ENCODE assay signal across 8 mouse cellular contexts in the genomic region with DNA sequence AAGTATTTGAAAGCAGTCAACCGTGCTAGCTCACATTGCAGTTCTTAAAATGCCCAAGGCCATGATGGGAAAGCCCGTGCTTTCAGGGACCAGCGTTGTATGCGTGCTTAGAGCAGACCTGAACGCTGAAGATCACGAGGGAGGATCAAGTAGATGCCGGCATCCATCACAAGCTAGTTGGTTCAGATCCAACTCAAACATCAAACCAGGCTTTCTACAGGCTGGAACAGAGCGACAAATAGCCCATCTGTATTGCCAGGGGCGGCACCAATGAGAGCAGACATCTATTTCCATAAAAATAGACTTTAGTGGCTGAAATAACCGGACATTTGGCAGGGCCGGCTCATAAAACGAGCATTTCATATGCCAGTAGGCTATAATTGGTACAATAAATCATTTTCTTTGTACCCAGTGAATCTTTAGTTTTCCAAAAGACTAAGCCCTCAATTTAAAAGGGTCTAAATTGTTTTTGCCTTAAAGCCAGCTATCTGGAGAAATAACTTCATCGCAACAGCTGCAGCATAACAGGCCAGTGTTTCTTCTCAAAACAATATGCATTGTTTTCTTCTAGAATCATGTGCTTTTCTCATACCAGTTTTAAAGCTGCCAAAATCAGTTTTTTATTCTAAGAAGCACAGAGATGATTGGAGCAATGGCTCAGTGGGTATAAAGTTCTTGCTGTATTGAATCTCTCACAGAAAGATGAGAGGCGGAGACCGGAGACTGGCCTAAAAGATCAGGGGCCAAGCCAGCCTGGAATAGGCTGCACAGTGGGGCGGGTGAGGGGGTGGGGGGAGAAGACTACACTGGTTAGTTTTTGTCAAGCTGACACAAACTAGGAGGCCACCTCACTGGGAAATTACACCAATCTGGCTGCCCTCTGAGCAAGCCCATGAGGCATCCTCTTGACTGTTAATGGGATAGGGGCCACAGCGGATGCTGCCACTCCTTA. TPM values are rescaled to one million over a fixed set of nuclear protein-coding genes. Genes with fewer than 3 reads are reported as not detected.
DNase-seq lines count a peak whose midpoint lies in the region; ATAC-seq and TF ChIP-seq lines count a peak whose summit lies in the region.

No protein-coding gene starts in this region.

- intact Hi-C loops in left cerebral cortex, postnatal 4 days (cut with DNase I), result loop anchor here (10.0 kb wide), 1 partner anchor 284 kb away; no protein-coding TSS in a partner anchor

- 0 out of 2 replicates have a peak overlapping the region, but pooled peaks have one; percentile 2 for H3K27ac ChIP-seq in kidney, embryonic 15.5 days
- no peak overlapping the region for H3K27ac ChIP-seq in heart, embryonic 15.5 days
- peak overlapping the region; percentile 16; the same call in 1 of the 2 replicates for H3K27ac ChIP-seq in neural tube, embryonic 14.5 days (ENCODE audit: low read depth, low read length)

- TF ChIP-seq CTCF in brain, embryonic 14.5 days (IDR thresholded peaks at IDR 0.05; ENCODE audit: borderline replicate concordance, extremely low read depth, insufficient read depth, insufficient read length), result no peak

- H3K4me3 ChIP-seq in kidney, embryonic 15.5 days (replicated peaks), result peak overlapping the region; percentile 25
- peak overlapping the region; percentile 34 for H3K4me3 ChIP-seq in heart, embryonic 15.5 days
- H3K4me3 ChIP-seq in neural tube, embryonic 14.5 days (ENCODE audit: low read depth, low read length), result peak overlapping the region; percentile 26

- H3K9ac ChIP-seq in kidney, embryonic 15.5 days, result no peak overlapping the region
- no peak overlapping the region for H3K9ac ChIP-seq in heart, embryonic 15.5 days
- H3K9ac ChIP-seq in neural tube, embryonic 14.5 days (replicated peaks; ENCODE audit: low read depth, low read length), result 0 out of 2 replicates have a peak overlapping the region, but pooled peaks have one; percentile 25

- H3K36me3 ChIP-seq in kidney, embryonic 15.5 days, result no peaks in the 10 kb centered on the region
- H3K36me3 ChIP-seq in heart, embryonic 15.5 days, result no peaks in the 10 kb centered on the region
- H3K36me3 ChIP-seq in neural tube, embryonic 14.5 days (ENCODE audit: control insufficient read depth, insufficient read depth, low read length), result no peaks in the 10 kb centered on the region

- peak overlapping the region; percentile 55 for H3K4me2 ChIP-seq in kidney, embryonic 15.5 days
- peak overlapping the region; percentile 56 for H3K4me2 ChIP-seq in heart, embryonic 15.5 days
- peak overlapping the region; percentile 56 for H3K4me2 ChIP-seq in neural tube, embryonic 14.5 days (ENCODE audit: low read depth, low read length)

- H3K27me3 ChIP-seq in kidney, embryonic 15.5 days, result no peaks in the 10 kb centered on the region
- H3K27me3 ChIP-seq in heart, embryonic 15.5 days, result no peaks in the 10 kb centered on the region
- no peaks in the 10 kb centered on the region for H3K27me3 ChIP-seq in neural tube, embryonic 14.5 days (ENCODE audit: control insufficient read depth, insufficient read depth, low read length)

- ATAC-seq in kidney, embryonic 15.5 days (replicated peaks; ENCODE audit: low FRiP score), result peak; percentile 66
- ATAC-seq in heart, embryonic 15.5 days (replicated peaks; ENCODE audit: insufficient number of reproducible peaks, insufficient read depth, low FRiP score, low read depth), result no peak; the same call in 1 of the 2 replicates
- ATAC-seq in neural tube, embryonic 14.5 days (ENCODE audit: low read depth), result peak; percentile 88
- no peak for ATAC-seq in monocyte, adult 5-6 weeks (replicated peaks; ENCODE audit: insufficient number of reproducible peaks, low FRiP score, low TSS enrichment, poor library complexity, severe bottlenecking)

- DNase-seq in kidney, adult 8-10 months, result no peak
- DNase-seq in brain, embryonic 14.5 days (ENCODE audit: low read depth), result peak; percentile 96
- DNase-seq in left cerebral cortex, postnatal 4 days, result peak; percentile 25
- no peak for DNase-seq in ovary, postnatal 14 days (ENCODE audit: low spot score)

- peaks cover 7% of the 10 kb centered on the region; the same call in 1 of the 2 replicates for H3K4me1 ChIP-seq in kidney, embryonic 15.5 days
- H3K4me1 ChIP-seq in heart, embryonic 15.5 days (replicated peaks), result peaks cover 7% of the 10 kb centered on the region
- peaks cover 9% of the 10 kb centered on the region; the same call in 1 of the 2 replicates for H3K4me1 ChIP-seq in neural tube, embryonic 14.5 days (ENCODE audit: control insufficient read depth, insufficient read depth, low read length)

- 35% methylated on average over 17 of the region's 17 CpGs for WGBS in kidney, embryonic 15.5 days
- WGBS in heart, embryonic 15.5 days, result 55% methylated on average over 17 of the region's 17 CpGs
- 13% methylated on average over 17 of the region's 17 CpGs for WGBS in neural tube, embryonic 14.5 days

- no peaks in the 10 kb centered on the region for H3K9me3 ChIP-seq in kidney, embryonic 15.5 days (replicated peaks)
- H3K9me3 ChIP-seq in heart, embryonic 15.5 days (replicated peaks), result no peaks in the 10 kb centered on the region
- H3K9me3 ChIP-seq in neural tube, embryonic 14.5 days (ENCODE audit: control insufficient read depth, low read length), result no peaks in the 10 kb centered on the region

- TF ChIP-seq POLR2A in brain, embryonic 14.5 days (IDR thresholded peaks at IDR 0.05; ENCODE audit: borderline replicate concordance, extremely low read depth, insufficient read depth, insufficient read length, poor library complexity, severe bottlenecking), result no peak

RNA-seq across cellular contexts. Expression of a gene that starts 14.9 kb away (rescaled TPM):
- 6.1 and 7.3 TPM in 2 replicates for polyA plus RNA-seq in kidney, embryonic 15.5 days (2015; fragmentation: Nextera tagmentation; extraction: Ambion mirVana)
- polyA plus RNA-seq in brain, embryonic 14.5 days (2012; rRNA removed), result 25.5 and 31.1 TPM in 2 replicates
- polyA plus RNA-seq in heart, embryonic 15.5 days (2015; fragmentation: Nextera tagmentation; extraction: Ambion mirVana), result 2.9 and 3.9 TPM in 2 replicates
- total RNA-seq in left cerebral cortex, postnatal 4 days (2021), result 100 to 1,000 TPM; 105 to 108 TPM
- 22.9 and 25.4 TPM in 2 replicates for polyA plus RNA-seq in neural tube, embryonic 14.5 days (2014; fragmentation: Nextera tagmentation; extraction: Ambion mirVana)
- 10.6 to 17.3 TPM (median 16.5 TPM) in 3 replicates for total RNA-seq in monocyte, adult 5-6 weeks (2017)

Comparison
In these comparisons a context has a peak if more than half of its experiments do, and no peak if none do; other contexts are left out.
1. ATAC-seq: peak in kidney, embryonic 15.5 days (single experiment) and neural tube, embryonic 14.5 days (single experiment); none in heart, embryonic 15.5 days (single experiment) and monocyte, adult 5-6 weeks (single experiment).
2. DNase-seq: peak in brain, embryonic 14.5 days (single experiment) and left cerebral cortex, postnatal 4 days (single experiment); none in kidney, adult 8-10 months (0 of 2) and ovary, postnatal 14 days (single experiment).
3. Peak in every context shown above with its lines, with median percentiles within 50 percentile points of each other: H3K4me2 ChIP-seq and H3K4me3 ChIP-seq.